Mouse (Mus musculus): ENCODE measurements around the gene Nwd1. TPM values are rescaled to one million over a fixed set of nuclear protein-coding genes. Genes with fewer than 3 reads are reported as not detected.

Nwd1 gene
- polyA plus RNA-seq, 1 experiment from 2014 or later, result 2.5 TPM

DNA sequence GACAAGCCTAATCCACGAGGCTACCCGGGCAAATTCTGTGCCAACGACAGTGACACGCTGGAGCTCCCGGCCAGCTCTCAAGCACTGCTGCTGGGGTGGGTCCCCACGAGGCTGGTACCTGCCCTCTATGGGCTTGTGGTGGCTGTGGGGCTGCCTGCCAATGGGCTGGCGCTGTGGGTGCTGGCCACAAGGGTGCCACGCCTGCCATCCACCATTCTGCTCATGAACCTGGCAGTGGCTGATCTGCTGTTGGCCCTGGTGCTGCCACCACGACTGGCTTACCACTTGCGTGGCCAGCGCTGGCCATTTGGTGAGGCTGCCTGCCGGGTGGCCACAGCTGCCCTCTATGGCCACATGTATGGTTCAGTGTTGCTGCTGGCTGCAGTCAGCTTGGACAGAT lies 115.8 kb downstream of the Nwd1 start:
- H3K9ac ChIP-seq (ENCODE audit: low read depth, low read length), result no peak overlapping the region
- H3K4me2 ChIP-seq (ENCODE audit: low read length), result no peak overlapping the region
- H3K36me3 ChIP-seq (ENCODE audit: control insufficient read depth, insufficient read depth, low read length), result peaks cover 15% of the 10 kb centered on the region
- WGBS, result 90% methylated on average over 12 of the region's 12 CpGs
- no peak overlapping the region for H3K4me3 ChIP-seq (ENCODE audit: low read depth, low read length)
- H3K27ac ChIP-seq (ENCODE audit: low read length), result no peak overlapping the region
- peaks cover 4% of the 10 kb centered on the region; the same call in 1 of the 2 replicates for H3K27me3 ChIP-seq (ENCODE audit: control insufficient read depth, insufficient read depth, low read depth, low read length)
- no peaks in the 10 kb centered on the region for H3K9me3 ChIP-seq (replicated peaks; ENCODE audit: control insufficient read depth, low read length, poor library complexity, severe bottlenecking)
- H3K4me1 ChIP-seq (ENCODE audit: control insufficient read depth, insufficient read depth, low read length), result no peaks in the 10 kb centered on the region
- no peak for ATAC-seq

DNA sequence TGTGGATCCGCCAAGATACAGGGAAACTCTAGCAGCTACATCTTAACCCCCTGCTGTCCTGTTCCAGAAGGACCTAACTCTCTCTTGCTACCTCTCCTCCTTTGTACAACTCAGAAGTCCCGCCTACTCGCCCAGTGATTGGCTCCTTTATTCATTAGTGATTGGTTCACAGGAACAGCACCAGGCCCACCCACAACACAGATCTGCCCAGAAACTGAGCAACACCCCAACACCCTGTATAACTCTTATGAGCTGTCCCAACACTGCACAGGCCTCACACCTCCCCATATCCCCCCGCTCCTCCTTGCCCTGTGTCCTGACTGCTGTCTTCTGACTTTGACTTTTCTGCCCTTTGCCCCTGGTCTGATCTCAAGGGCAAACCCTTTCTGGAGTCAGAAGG lies 119.2 kb downstream of the Nwd1 start:
- 68% methylated on average over 4 of the region's 4 CpGs for WGBS
- peaks cover 4% of the 10 kb centered on the region; the same call in 1 of the 2 replicates for H3K27me3 ChIP-seq (ENCODE audit: control insufficient read depth, insufficient read depth, low read depth, low read length)
- no peak overlapping the region for H3K4me2 ChIP-seq (ENCODE audit: low read length)
- no peak for ATAC-seq
- no peak overlapping the region for H3K9ac ChIP-seq (ENCODE audit: low read depth, low read length)
- H3K4me1 ChIP-seq (ENCODE audit: control insufficient read depth, insufficient read depth, low read length), result no peaks in the 10 kb centered on the region
- no peak overlapping the region for H3K4me3 ChIP-seq (ENCODE audit: low read depth, low read length)
- no peaks in the 10 kb centered on the region for H3K36me3 ChIP-seq (ENCODE audit: control insufficient read depth, insufficient read depth, low read length)
- no peak overlapping the region for H3K27ac ChIP-seq (ENCODE audit: low read length)
- H3K9me3 ChIP-seq (replicated peaks; ENCODE audit: control insufficient read depth, low read length, poor library complexity, severe bottlenecking), result no peaks in the 10 kb centered on the region

- H3K4me3 ChIP-seq (ENCODE audit: low read depth, low read length), result no peak overlapping the region
- H3K27ac ChIP-seq (ENCODE audit: low read length), result no peak overlapping the region
- H3K9ac ChIP-seq (ENCODE audit: low read depth, low read length), result no peak overlapping the region
- peaks cover 4% of the 10 kb centered on the region; the same call in 1 of the 2 replicates for H3K27me3 ChIP-seq (ENCODE audit: control insufficient read depth, insufficient read depth, low read depth, low read length)
- H3K4me1 ChIP-seq (ENCODE audit: control insufficient read depth, insufficient read depth, low read length), result no peaks in the 10 kb centered on the region
- no peak overlapping the region for H3K4me2 ChIP-seq (ENCODE audit: low read length)
- WGBS, result 21% methylated on average over 7 of the region's 7 CpGs
- no peaks in the 10 kb centered on the region for H3K9me3 ChIP-seq (replicated peaks; ENCODE audit: control insufficient read depth, low read length, poor library complexity, severe bottlenecking)
- no peaks in the 10 kb centered on the region for H3K36me3 ChIP-seq (ENCODE audit: control insufficient read depth, insufficient read depth, low read length)
- ATAC-seq, result no peak
Observed at GRCm38 (mm10) chr8:72766777-72767176, 120.3 kb downstream of the Nwd1 start.

Small RNAs within 50 kb of the gene (microRNA-seq; reads per million reads assigned to microRNA genes)
- not detected for gene Gm26237

Other genes starting within 250 kb of the Nwd1 start
- gene Eps15l1, start 225.3 kb upstream of the Nwd1 start, polyA plus RNA-seq (2015; fragmentation: Nextera tagmentation; extraction: Ambion mirVana), result 56.4 and 57.9 TPM in 2 replicates
- gene Calr3, start 202.8 kb upstream of the Nwd1 start, polyA plus RNA-seq (2015; fragmentation: Nextera tagmentation; extraction: Ambion mirVana), result 1.0 and 1.2 TPM in 2 replicates
- gene 1700030K09Rik, start 202.8 kb upstream of the Nwd1 start, polyA plus RNA-seq (2015; fragmentation: Nextera tagmentation; extraction: Ambion mirVana), result 17.5 and 20.2 TPM in 2 replicates
- gene Cherp, start 171.5 kb upstream of the Nwd1 start, polyA plus RNA-seq (2015; fragmentation: Nextera tagmentation; extraction: Ambion mirVana), result 55.3 and 55.7 TPM in 2 replicates
- 8.2 and 8.8 TPM in 2 replicates for gene Slc35e1, start 154.1 kb upstream of the Nwd1 start, polyA plus RNA-seq (2015; fragmentation: Nextera tagmentation; extraction: Ambion mirVana)
- 16.7 and 17.8 TPM in 2 replicates for gene Med26, start 98.4 kb upstream of the Nwd1 start, polyA plus RNA-seq (2015; fragmentation: Nextera tagmentation; extraction: Ambion mirVana)
- gene Smim7, start 75.6 kb upstream of the Nwd1 start, polyA plus RNA-seq (2015; fragmentation: Nextera tagmentation; extraction: Ambion mirVana), result 132 and 137 TPM in 2 replicates
- 24.8 and 32.3 TPM in 2 replicates for gene Tmem38a, start 74.7 kb upstream of the Nwd1 start, polyA plus RNA-seq (2015; fragmentation: Nextera tagmentation; extraction: Ambion mirVana)
- gene Sin3b, start 76.6 kb downstream of the Nwd1 start, polyA plus RNA-seq (2015; fragmentation: Nextera tagmentation; extraction: Ambion mirVana), result 173 and 175 TPM in 2 replicates
- gene F2rl3, start 115.2 kb downstream of the Nwd1 start, polyA plus RNA-seq (2015; fragmentation: Nextera tagmentation; extraction: Ambion mirVana), result 0.39 and 0.48 TPM in 2 replicates